ENCODE assay signal across 8 mouse cellular contexts in genomic region chr6:99519806-99520675, GRCm38 (mm10). TPM values are rescaled to one million over a fixed set of nuclear protein-coding genes. Genes with fewer than 3 reads are reported as not detected.
DNase-seq lines count a peak whose midpoint lies in the region; ATAC-seq and TF ChIP-seq lines count a peak whose summit lies in the region.

No protein-coding gene starts in this region.

- H3K27ac ChIP-seq in bone marrow, adult 2 months (ENCODE audit: control insufficient read depth, insufficient read depth, low read depth, low read length, poor library complexity): peak overlapping the region; percentile 47
- H3K27ac ChIP-seq in forebrain, embryonic 14.5 days (ENCODE audit: low read depth, low read length): peak overlapping the region; percentile 100
- H3K27ac ChIP-seq in hindbrain, embryonic 10.5 days: peak overlapping the region; percentile 99
- no peak overlapping the region; the same call in 1 of the 2 replicates for H3K27ac ChIP-seq in limb, embryonic 11.5 days (replicated peaks; ENCODE audit: low read depth, low read length)
- H3K27ac ChIP-seq in midbrain, embryonic 15.5 days: peak overlapping the region; percentile 99
- H3K27ac ChIP-seq in testis, adult 2 months (ENCODE audit: control insufficient read depth, insufficient read depth, low read depth, low read length): no peak overlapping the region

- H3K9me3 ChIP-seq in forebrain, embryonic 14.5 days (replicated peaks; ENCODE audit: control insufficient read depth, low read length): no peaks in the 10 kb centered on the region
- H3K9me3 ChIP-seq in hindbrain, embryonic 10.5 days: no peaks in the 10 kb centered on the region
- no peaks in the 10 kb centered on the region for H3K9me3 ChIP-seq in limb, embryonic 11.5 days (ENCODE audit: control insufficient read depth, low read length)
- H3K9me3 ChIP-seq in midbrain, embryonic 15.5 days: no peaks in the 10 kb centered on the region

- H3K4me1 ChIP-seq in bone marrow, adult 2 months (ENCODE audit: control insufficient read depth, insufficient read depth, low read length): no peaks in the 10 kb centered on the region
- 0 out of 2 replicates have a peak, but pooled peaks cover 3% of the 10 kb centered on the region for H3K4me1 ChIP-seq in forebrain, embryonic 14.5 days (ENCODE audit: control insufficient read depth, insufficient read depth, low read length)
- peaks cover 39% of the 10 kb centered on the region for H3K4me1 ChIP-seq in hindbrain, embryonic 10.5 days (replicated peaks)
- H3K4me1 ChIP-seq in limb, embryonic 11.5 days (ENCODE audit: control insufficient read depth, insufficient read depth, low read length): 0 out of 2 replicates have a peak, but pooled peaks cover 3% of the 10 kb centered on the region
- H3K4me1 ChIP-seq in midbrain, embryonic 15.5 days: peaks cover 14% of the 10 kb centered on the region
- H3K4me1 ChIP-seq in testis, adult 2 months (ENCODE audit: control insufficient read depth, insufficient read depth, low read length): peaks cover 7% of the 10 kb centered on the region

- no peaks in the 10 kb centered on the region for H3K27me3 ChIP-seq in forebrain, embryonic 14.5 days (replicated peaks; ENCODE audit: control insufficient read depth, insufficient read depth, low read length)
- H3K27me3 ChIP-seq in hindbrain, embryonic 10.5 days (ENCODE audit: insufficient read depth, poor library complexity, severe bottlenecking): no peaks in the 10 kb centered on the region; the same call in 1 of the 2 replicates
- peaks cover 4% of the 10 kb centered on the region; the same call in 1 of the 2 replicates for H3K27me3 ChIP-seq in limb, embryonic 11.5 days (ENCODE audit: control insufficient read depth, insufficient read depth, low read length)
- no peaks in the 10 kb centered on the region for H3K27me3 ChIP-seq in midbrain, embryonic 15.5 days (replicated peaks)
- H3K27me3 ChIP-seq in testis, adult 2 months (ENCODE audit: control insufficient read depth, insufficient read depth, low read length): no peaks in the 10 kb centered on the region

- no peak for TF ChIP-seq POLR2A in bone marrow, adult 2 months (IDR thresholded peaks at IDR 0.05; ENCODE audit: borderline replicate concordance, control insufficient read depth, low read depth, low read length)
- no peak for TF ChIP-seq POLR2A in testis, adult 2 months (IDR thresholded peaks at IDR 0.05; ENCODE audit: control insufficient read depth, low read depth, low read length)

- no peak for TF ChIP-seq CTCF in bone marrow, adult 2 months (IDR thresholded peaks at IDR 0.05; ENCODE audit: control insufficient read depth, insufficient read depth, low read length)
- TF ChIP-seq CTCF in testis, adult 2 months (IDR thresholded peaks at IDR 0.05; ENCODE audit: control insufficient read depth, insufficient read depth, insufficient replicate concordance, low read depth, low read length): no peak

- DNase-seq in adrenal gland, adult 18-20 months (ENCODE audit: low spot score in 2 of 2): peak; percentile 50 to 60
- no peak for DNase-seq in adrenal gland, postnatal 4 days (ENCODE audit: low spot score in 2 of 2)
- DNase-seq in forebrain, embryonic 14.5 days (ENCODE audit: low spot score): peak; percentile 49
- no peak for DNase-seq in hindbrain, embryonic 10.5 days (ENCODE audit: low spot score)
- DNase-seq in limb, embryonic 11.5 days (ENCODE audit: low spot score): peak; percentile 64

- H3K9ac ChIP-seq in forebrain, embryonic 14.5 days (ENCODE audit: low read length): peak overlapping the region; percentile 96
- peak overlapping the region; percentile 82 for H3K9ac ChIP-seq in limb, embryonic 11.5 days (ENCODE audit: low read length)
- peak overlapping the region; percentile 90 for H3K9ac ChIP-seq in midbrain, embryonic 15.5 days

- H3K36me3 ChIP-seq in forebrain, embryonic 14.5 days (ENCODE audit: control insufficient read depth, insufficient read depth, low read length): no peaks in the 10 kb centered on the region
- H3K36me3 ChIP-seq in hindbrain, embryonic 10.5 days: no peaks in the 10 kb centered on the region
- H3K36me3 ChIP-seq in limb, embryonic 11.5 days (ENCODE audit: control insufficient read depth, insufficient read depth, low read length): no peaks in the 10 kb centered on the region
- no peaks in the 10 kb centered on the region for H3K36me3 ChIP-seq in midbrain, embryonic 15.5 days (replicated peaks)
- H3K36me3 ChIP-seq in testis, adult 2 months (ENCODE audit: control insufficient read depth, insufficient read depth, low read length): no peaks in the 10 kb centered on the region

- H3K4me3 ChIP-seq in bone marrow, adult 2 months (replicated peaks; ENCODE audit: control insufficient read depth, low read depth, low read length): peak overlapping the region; percentile 63
- peak overlapping the region; percentile 77 for H3K4me3 ChIP-seq in forebrain, embryonic 14.5 days (ENCODE audit: low read depth, low read length)
- peak overlapping the region; percentile 70 for H3K4me3 ChIP-seq in hindbrain, embryonic 10.5 days
- H3K4me3 ChIP-seq in limb, embryonic 11.5 days (ENCODE audit: low read depth, low read length): peak overlapping the region; percentile 74
- H3K4me3 ChIP-seq in midbrain, embryonic 15.5 days: peak overlapping the region; percentile 64
- H3K4me3 ChIP-seq in testis, adult 2 months (ENCODE audit: control insufficient read depth, low read depth, low read length): peak overlapping the region; percentile 76

- 3% methylated on average over 38 of the region's 38 CpGs for WGBS in bone marrow, adult 2 months
- WGBS in forebrain, embryonic 14.5 days: 2% methylated on average over 35 of the region's 38 CpGs
- WGBS in hindbrain, embryonic 10.5 days: under 1% methylated on average over 38 of the region's 38 CpGs
- under 1% methylated on average over 36 of the region's 38 CpGs for WGBS in limb, embryonic 11.5 days
- 2% methylated on average over 37 of the region's 38 CpGs for WGBS in midbrain, embryonic 15.5 days

- peak; percentile 9; the same call in 1 of the 2 replicates for ATAC-seq in forebrain, embryonic 14.5 days
- no peak for ATAC-seq in limb, embryonic 11.5 days (ENCODE audit: insufficient number of reproducible peaks, low FRiP score, low TSS enrichment, low read depth)
- ATAC-seq in midbrain, embryonic 15.5 days (replicated peaks): no peak; the same call in 1 of the 2 replicates

- peak overlapping the region; percentile 98 for H3K4me2 ChIP-seq in forebrain, embryonic 14.5 days (ENCODE audit: low read length)
- peak overlapping the region; percentile 96 for H3K4me2 ChIP-seq in limb, embryonic 11.5 days (ENCODE audit: low read depth, severe bottlenecking)
- H3K4me2 ChIP-seq in midbrain, embryonic 15.5 days: peak overlapping the region; percentile 99

RNA-seq across cellular contexts. Expression of gene Foxp1, which starts 2.5 kb away (rescaled TPM):
- 10 to 100 TPM; 35.8 to 46.8 TPM for total RNA-seq in adrenal gland, adult 18-20 months (2021)
- 10 to 100 TPM; 69.8 to 75.1 TPM for total RNA-seq in adrenal gland, postnatal 4 days (2021)
- 46.2 and 93.7 TPM in 2 replicates for polyA plus RNA-seq in bone marrow, adult 2 months (2011; ENCODE audit: insufficient read depth, insufficient read length, low replicate concordance, missing spikeins)
- polyA plus RNA-seq in forebrain, embryonic 14.5 days (2014; fragmentation: Nextera tagmentation; extraction: Ambion mirVana): 63.3 and 89.2 TPM in 2 replicates
- polyA plus RNA-seq in hindbrain, embryonic 10.5 days (2016; fragmentation: Nextera tagmentation; extraction: Ambion mirVana): 64.3 and 67.1 TPM in 2 replicates
- polyA plus RNA-seq in limb, embryonic 11.5 days (2014; fragmentation: Nextera tagmentation; extraction: Ambion mirVana): 65.4 and 79.5 TPM in 2 replicates
- polyA plus RNA-seq in midbrain, embryonic 15.5 days (2015; fragmentation: Nextera tagmentation; extraction: Ambion mirVana): 84.1 and 85.2 TPM in 2 replicates
- polyA plus RNA-seq in testis, adult 2 months (2012; rRNA removed): 34.8 and 36.3 TPM in 2 replicates

Comparison
In these comparisons a context has a peak if more than half of its experiments do, and no peak if none do; other contexts are left out.
1. DNase-seq: peak in adrenal gland, adult 18-20 months (2 of 2), forebrain, embryonic 14.5 days (single experiment) and limb, embryonic 11.5 days (single experiment); none in adrenal gland, postnatal 4 days (0 of 2) and hindbrain, embryonic 10.5 days (single experiment).
2. H3K27ac ChIP-seq: peak in bone marrow, adult 2 months (single experiment), forebrain, embryonic 14.5 days (single experiment), hindbrain, embryonic 10.5 days (single experiment) and midbrain, embryonic 15.5 days (single experiment); none in limb, embryonic 11.5 days (single experiment) and testis, adult 2 months (single experiment).
3. Peak in every context shown above with its lines, with median percentiles within 50 percentile points of each other: H3K4me3 ChIP-seq, H3K4me2 ChIP-seq and H3K9ac ChIP-seq.